8 mouse cellular contexts compared by ENCODE assay signal in the genomic region with DNA sequence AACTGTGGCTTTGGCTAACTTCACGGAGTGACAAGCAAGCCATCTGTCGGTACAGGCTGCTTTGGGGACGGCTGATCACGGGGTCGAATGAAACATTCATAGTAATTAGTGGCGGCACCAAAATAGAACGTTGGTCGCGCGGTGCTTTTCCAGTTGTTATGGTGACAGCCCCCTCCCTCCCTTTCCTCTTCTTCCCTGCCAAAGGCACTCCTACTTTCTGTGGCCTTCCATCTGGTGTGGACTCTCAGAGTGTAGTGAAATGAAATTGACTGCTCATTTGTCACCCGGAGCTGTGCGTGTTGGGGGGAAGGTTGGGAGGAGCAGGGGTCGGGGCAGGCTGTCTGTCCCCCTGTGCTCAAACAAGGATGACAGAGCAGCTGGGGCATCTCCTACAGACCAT.
A peak's percentile ranks its signal among the peaks of the same experiment; 100 is the strongest.
DNase-seq lines count a peak whose midpoint lies in the region; ATAC-seq lines count a peak whose summit lies in the region.

No protein-coding gene starts in this region.

- no peaks in the 10 kb centered on the region for H3K9me3 ChIP-seq in embryonic facial prominence, embryonic 11.5 days (replicated peaks; ENCODE audit: control insufficient read depth, low read length)
- H3K9me3 ChIP-seq in heart, embryonic 15.5 days (replicated peaks) = no peaks in the 10 kb centered on the region

- H3K36me3 ChIP-seq in embryonic facial prominence, embryonic 11.5 days (replicated peaks; ENCODE audit: control insufficient read depth, insufficient read depth, low read depth, low read length) = no peaks in the 10 kb centered on the region
- H3K36me3 ChIP-seq in heart, embryonic 15.5 days = no peaks in the 10 kb centered on the region

- no peak overlapping the region for H3K4me3 ChIP-seq in embryonic facial prominence, embryonic 11.5 days (ENCODE audit: low read depth, low read length)
- H3K4me3 ChIP-seq in heart, embryonic 15.5 days = no peak overlapping the region

- peak; percentile 74 for ATAC-seq in embryonic facial prominence, embryonic 11.5 days (replicated peaks; ENCODE audit: insufficient number of reproducible peaks, low FRiP score, low TSS enrichment, low read depth)
- no peak; the same call in 1 of the 2 replicates for ATAC-seq in heart, embryonic 15.5 days (replicated peaks; ENCODE audit: insufficient number of reproducible peaks, insufficient read depth, low FRiP score, low read depth)
- no peak for ATAC-seq in granulocyte monocyte progenitor cell, adult 5-6 weeks (replicated peaks; ENCODE audit: poor library complexity, severe bottlenecking)

- H3K27ac ChIP-seq in embryonic facial prominence, embryonic 11.5 days (replicated peaks; ENCODE audit: low read depth, low read length) = no peak overlapping the region
- no peak overlapping the region for H3K27ac ChIP-seq in heart, embryonic 15.5 days

- H3K4me1 ChIP-seq in embryonic facial prominence, embryonic 11.5 days (ENCODE audit: control insufficient read depth, insufficient read depth, low read length) = no peaks in the 10 kb centered on the region; the same call in 1 of the 2 replicates
- peaks cover 7% of the 10 kb centered on the region for H3K4me1 ChIP-seq in heart, embryonic 15.5 days (replicated peaks)

- H3K4me2 ChIP-seq in embryonic facial prominence, embryonic 11.5 days (ENCODE audit: low read depth, low read length) = no peak overlapping the region; the same call in 1 of the 2 replicates
- H3K4me2 ChIP-seq in heart, embryonic 15.5 days = peak overlapping the region; percentile 39

- peak; percentile 65 to 75 for DNase-seq in cerebellum, adult 18-20 months
- peak; percentile 34 for DNase-seq in embryonic facial prominence, embryonic 11.5 days (ENCODE audit: low spot score)
- DNase-seq in kidney, postnatal 4 days = peak; percentile 60 to 62
- peak; percentile 17 for DNase-seq in lung, postnatal 36 days
- DNase-seq in right cerebral cortex, postnatal 36 days (ENCODE audit: low spot score in 2 of 2) = peak; percentile 80 to 85
- no peak for DNase-seq in adrenal gland, adult (ENCODE audit: inconsistent age in 2 of 2, low spot score in 1 of 2)

- no peaks in the 10 kb centered on the region for H3K27me3 ChIP-seq in embryonic facial prominence, embryonic 11.5 days (ENCODE audit: control insufficient read depth, insufficient read depth, low read length)
- no peaks in the 10 kb centered on the region for H3K27me3 ChIP-seq in heart, embryonic 15.5 days

- 50% methylated on average over 13 of the region's 13 CpGs for WGBS in embryonic facial prominence, embryonic 11.5 days
- 31% methylated on average over 13 of the region's 13 CpGs for WGBS in heart, embryonic 15.5 days

- no peak overlapping the region for H3K9ac ChIP-seq in embryonic facial prominence, embryonic 11.5 days (replicated peaks; ENCODE audit: low read length)
- no peak overlapping the region for H3K9ac ChIP-seq in heart, embryonic 15.5 days

Comparison
In these comparisons a context has a peak if more than half of its experiments do, and no peak if none do; other contexts are left out.
1. DNase-seq: peak in cerebellum, adult 18-20 months (2 of 2), embryonic facial prominence, embryonic 11.5 days (single experiment), kidney, postnatal 4 days (2 of 2), lung, postnatal 36 days (single experiment) and right cerebral cortex, postnatal 36 days (2 of 2); none in adrenal gland, adult (0 of 2).